Mouse (Mus musculus) ES-E14 (cell line): ENCODE results near the gene Ttll9.

Source experiments
- CHD2 ChIP-seq: IDR thresholded peaks from 2 replicates; pipeline ENCODE4 v1.6.1; 2014; ENCODE audit warnings: mild to moderate bottlenecking, low read depth, low read length, inconsistent platforms
- ZC3H11A ChIP-seq: IDR thresholded peaks from 2 replicates; pipeline ENCODE4 v1.6.1; 2012; ENCODE audit warnings: low read depth, mild to moderate bottlenecking, inconsistent platforms, low read length, borderline replicate concordance
- ZNF384 ChIP-seq: IDR thresholded peaks from 2 replicates; pipeline ENCODE4 v1.6.1; 2012; ENCODE audit warnings: low read depth, low read length, inconsistent platforms

DNA sequence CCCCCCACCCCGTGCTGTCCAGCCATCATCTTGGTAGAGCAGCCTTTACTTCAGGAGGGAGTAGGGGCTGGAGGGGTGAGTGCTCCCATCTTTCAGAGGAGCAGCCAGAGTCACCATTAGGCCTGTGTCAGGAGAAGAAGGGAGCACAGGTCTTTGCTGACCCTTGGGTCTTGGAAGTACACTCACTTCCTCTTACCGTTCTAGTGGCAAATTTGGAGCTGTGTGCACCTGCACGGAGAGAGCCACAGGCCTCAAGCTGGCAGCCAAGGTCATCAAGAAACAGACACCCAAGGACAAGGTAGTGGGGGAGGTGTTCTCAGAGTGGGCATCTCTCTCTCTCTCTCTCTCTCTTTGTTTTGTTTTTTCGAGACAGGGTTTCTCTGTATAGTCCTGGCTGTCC, 46.8 kb upstream of the Ttll9 start:
- no peak for TF ChIP-seq CHD2
- TF ChIP-seq ZNF384 = no peak
- no peak for TF ChIP-seq ZC3H11A
